Comparison of ENCODE assay signal across 11 mouse cellular contexts in genomic region chr16:77076954-77077735, GRCm38 (mm10).
A peak's percentile ranks its signal among the peaks of the same experiment; 100 is the strongest.
DNase-seq lines count a peak whose midpoint lies in the region; ATAC-seq lines count a peak whose summit lies in the region.
"Had no signal": no experiment of that assay in that cellular context is flagged by ENCODE, and none has a peak within 500 bp of the region (broad histone marks: within the 10 kb centered on the region; RNA-seq: fewer than 3 reads in every experiment).

No protein-coding gene starts in this region.

- no peak overlapping the region for H3K4me2 ChIP-seq in liver, embryonic 11.5 days
- H3K4me2 ChIP-seq: embryonic facial prominence, embryonic 13.5 days had no signal

- no peak overlapping the region for H3K27ac ChIP-seq in liver, embryonic 11.5 days (ENCODE audit: low read depth, low read length)
- H3K27ac ChIP-seq: embryonic facial prominence, embryonic 13.5 days had no signal

- no peak for ATAC-seq in CD4-positive, CD25-positive, alpha-beta regulatory T cell, adult 4 months
- no peak for ATAC-seq in liver, embryonic 11.5 days (replicated peaks; ENCODE audit: low FRiP score)
- ATAC-seq: lung, postnatal 0 days had no signal

- peaks cover 19% of the 10 kb centered on the region for H3K36me3 ChIP-seq in liver, embryonic 11.5 days (ENCODE audit: control insufficient read depth, insufficient read depth, low read length)

- WGBS in liver, embryonic 11.5 days, result 89% methylated on average over 15 of the region's 15 CpGs

- no peak overlapping the region for H3K9ac ChIP-seq in liver, embryonic 11.5 days (ENCODE audit: low read depth, low read length)
- H3K9ac ChIP-seq: embryonic facial prominence, embryonic 13.5 days had no signal

- H3K9me3 ChIP-seq in liver, embryonic 11.5 days (ENCODE audit: control insufficient read depth, low read length), result no peaks in the 10 kb centered on the region
- H3K9me3 ChIP-seq: embryonic facial prominence, embryonic 13.5 days had no signal

- no peaks in the 10 kb centered on the region for H3K4me1 ChIP-seq in liver, embryonic 11.5 days (replicated peaks; ENCODE audit: control insufficient read depth, insufficient read depth, low read length)
- H3K4me1 ChIP-seq: embryonic facial prominence, embryonic 13.5 days had no signal

- peak; percentile 49 to 52 for DNase-seq in gastrocnemius, adult 8-10 months (ENCODE audit: low spot score in 2 of 2)
- no peak for DNase-seq in gastrocnemius, postnatal 10 days
- peak; percentile 86 for DNase-seq in brain, adult 2 months (ENCODE audit: low read depth, low spot score)
- peak; percentile 42 to 57 for DNase-seq in frontal cortex, postnatal 36 days (ENCODE audit: low spot score in 2 of 2)
- peak; percentile 38 for DNase-seq in retina, postnatal 1 day
- DNase-seq in adrenal gland, postnatal 4 days (ENCODE audit: low spot score in 2 of 2), result no peak
- no peak for DNase-seq in liver, embryonic 11.5 days (ENCODE audit: low spot score)
- DNase-seq: adrenal gland, postnatal 36 days had no signal

- H3K4me3 ChIP-seq in liver, embryonic 11.5 days (ENCODE audit: low read depth, low read length), result no peak overlapping the region
- H3K4me3 ChIP-seq: embryonic facial prominence, embryonic 13.5 days had no signal

- H3K27me3 ChIP-seq in liver, embryonic 11.5 days (replicated peaks; ENCODE audit: control insufficient read depth, insufficient read depth, low read length), result no peaks in the 10 kb centered on the region
- H3K27me3 ChIP-seq: embryonic facial prominence, embryonic 13.5 days had no signal

Comparison
In these comparisons a context has a peak if more than half of its experiments do, and no peak if none do; other contexts are left out.
1. DNase-seq: peak in gastrocnemius, adult 8-10 months (2 of 2), brain, adult 2 months (single experiment), frontal cortex, postnatal 36 days (2 of 2) and retina, postnatal 1 day (single experiment); none in gastrocnemius, postnatal 10 days (single experiment), adrenal gland, postnatal 4 days (0 of 2) and liver, embryonic 11.5 days (single experiment).